13 mouse cellular contexts compared by ENCODE assay signal in the genomic region with DNA sequence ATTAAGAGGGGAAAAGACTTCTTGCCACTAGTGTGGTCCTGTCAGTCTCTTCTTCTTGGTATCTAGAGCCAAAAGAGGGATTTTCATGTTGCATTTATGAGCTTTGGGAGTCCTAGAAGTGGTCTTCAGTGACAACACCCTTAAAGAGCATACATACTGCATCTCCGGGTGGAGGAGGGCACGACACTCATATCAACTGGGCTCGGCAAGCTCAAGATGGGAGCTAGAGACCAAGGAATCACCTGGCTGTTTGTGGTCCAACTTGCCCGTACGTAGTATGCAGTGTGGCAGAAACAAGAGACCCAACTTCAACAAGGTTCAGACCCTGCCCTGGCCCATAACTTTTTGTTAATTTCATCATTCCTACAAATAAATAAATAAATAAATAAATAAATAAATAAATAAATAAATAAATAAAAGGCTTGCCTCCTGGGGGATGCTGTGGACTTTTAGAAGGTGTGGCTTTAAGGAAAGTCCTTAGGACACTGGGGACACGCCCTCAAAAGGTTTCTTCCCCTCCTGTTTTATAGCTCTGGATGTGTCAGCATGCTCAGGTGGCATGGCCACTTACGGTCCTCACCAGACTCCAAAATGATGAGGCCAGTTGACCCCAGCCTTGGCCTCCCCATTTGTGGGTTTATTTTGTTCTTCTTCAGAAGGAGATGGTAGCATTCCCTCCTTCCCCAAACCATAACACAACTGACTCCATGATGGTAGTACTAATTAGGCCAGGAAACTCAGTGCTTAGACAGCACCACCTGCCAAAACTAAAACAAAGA. TPM values are rescaled to one million over a fixed set of nuclear protein-coding genes. Genes with fewer than 3 reads are reported as not detected.
DNase-seq lines count a peak whose midpoint lies in the region; ATAC-seq lines count a peak whose summit lies in the region.
"Had no signal": no experiment of that assay in that cellular context is flagged by ENCODE, and none has a peak within 500 bp of the region (broad histone marks: within the 10 kb centered on the region; RNA-seq: fewer than 3 reads in every experiment).

No protein-coding gene starts in this region.

- H3K36me3 ChIP-seq in hindbrain, embryonic 11.5 days (ENCODE audit: control insufficient read depth, insufficient read depth, low read length) = no peaks in the 10 kb centered on the region
- H3K36me3 ChIP-seq in hindbrain, embryonic 12.5 days = no peaks in the 10 kb centered on the region
- H3K36me3 ChIP-seq in neural tube, embryonic 15.5 days = no peaks in the 10 kb centered on the region
- no peaks in the 10 kb centered on the region for H3K36me3 ChIP-seq in splenic B cell, adult 2 months (ENCODE audit: control insufficient read depth, insufficient read depth, low read length, poor library complexity, severe bottlenecking)
- H3K36me3 ChIP-seq: liver, embryonic 13.5 days had no signal

- no peak for ATAC-seq in hindbrain, embryonic 11.5 days (ENCODE audit: low FRiP score)
- ATAC-seq in hindbrain, embryonic 12.5 days (ENCODE audit: low FRiP score) = no peak
- ATAC-seq in neural tube, embryonic 15.5 days (ENCODE audit: low FRiP score) = no peak

- H3K9ac ChIP-seq in hindbrain, embryonic 11.5 days (ENCODE audit: low read depth, low read length) = no peak overlapping the region
- no peak overlapping the region for H3K9ac ChIP-seq in hindbrain, embryonic 12.5 days
- no peak overlapping the region for H3K9ac ChIP-seq in neural tube, embryonic 15.5 days (replicated peaks)
- H3K9ac ChIP-seq: liver, embryonic 13.5 days had no signal

- WGBS in hindbrain, embryonic 11.5 days = 70% methylated on average over 7 of the region's 7 CpGs
- WGBS in hindbrain, embryonic 12.5 days = 64% methylated on average over 7 of the region's 7 CpGs
- WGBS in neural tube, embryonic 15.5 days = 68% methylated on average over 7 of the region's 7 CpGs

- H3K27me3 ChIP-seq in hindbrain, embryonic 11.5 days (ENCODE audit: control insufficient read depth, insufficient read depth, low read length) = no peaks in the 10 kb centered on the region
- no peaks in the 10 kb centered on the region for H3K27me3 ChIP-seq in hindbrain, embryonic 12.5 days
- no peaks in the 10 kb centered on the region for H3K27me3 ChIP-seq in neural tube, embryonic 15.5 days (replicated peaks)
- no peaks in the 10 kb centered on the region for H3K27me3 ChIP-seq in splenic B cell, adult 2 months (ENCODE audit: control insufficient read depth, insufficient read depth, low read length, poor library complexity, severe bottlenecking)
- H3K27me3 ChIP-seq: liver, embryonic 13.5 days had no signal

- peaks cover 67% of the 10 kb centered on the region for H3K9me3 ChIP-seq in hindbrain, embryonic 11.5 days (ENCODE audit: control insufficient read depth, low read length)
- H3K9me3 ChIP-seq in hindbrain, embryonic 12.5 days (replicated peaks) = peaks cover 79% of the 10 kb centered on the region
- H3K9me3 ChIP-seq in neural tube, embryonic 15.5 days (replicated peaks) = peaks cover 52% of the 10 kb centered on the region

- peak; percentile 10 for DNase-seq in hindbrain, embryonic 11.5 days (ENCODE audit: low spot score)
- peak; percentile 19 for DNase-seq in neural tube, embryonic 10.5 days (ENCODE audit: extremely low spot score, low spot score)
- DNase-seq in embryo, embryonic 11 days = peak; percentile 1
- DNase-seq in splenic B cell, adult 2 months (ENCODE audit: low read depth, low spot score) = peak; percentile 11
- DNase-seq in c-Kit-positive CD71-positive TER-119-positive erythroid progenitor cells, embryonic 14.5 days (ENCODE audit: low spot score) = no peak
- no peak for DNase-seq in layer of hippocampus, adult 9-11 months
- DNase-seq: cerebellum, adult 18-20 months; liver, embryonic 13.5 days had no signal

- no peak overlapping the region for H3K4me3 ChIP-seq in hindbrain, embryonic 11.5 days (ENCODE audit: low read depth, low read length)
- no peak overlapping the region for H3K4me3 ChIP-seq in hindbrain, embryonic 12.5 days
- no peak overlapping the region for H3K4me3 ChIP-seq in neural tube, embryonic 15.5 days (replicated peaks)
- H3K4me3 ChIP-seq: liver, embryonic 13.5 days had no signal

- H3K4me2 ChIP-seq in hindbrain, embryonic 11.5 days (replicated peaks; ENCODE audit: low read depth, low read length) = no peak overlapping the region
- H3K4me2 ChIP-seq in hindbrain, embryonic 12.5 days (replicated peaks) = no peak overlapping the region
- H3K4me2 ChIP-seq in neural tube, embryonic 15.5 days = no peak overlapping the region
- H3K4me2 ChIP-seq: liver, embryonic 13.5 days had no signal

- H3K27ac ChIP-seq in hindbrain, embryonic 11.5 days (ENCODE audit: low read depth, low read length) = no peak overlapping the region
- no peak overlapping the region for H3K27ac ChIP-seq in hindbrain, embryonic 12.5 days
- H3K27ac ChIP-seq in neural tube, embryonic 15.5 days (replicated peaks) = no peak overlapping the region
- H3K27ac ChIP-seq: liver, embryonic 13.5 days; macrophage had no signal

- no peaks in the 10 kb centered on the region for H3K4me1 ChIP-seq in hindbrain, embryonic 11.5 days (replicated peaks; ENCODE audit: control insufficient read depth, insufficient read depth, low read length)
- H3K4me1 ChIP-seq in hindbrain, embryonic 12.5 days = no peaks in the 10 kb centered on the region
- no peaks in the 10 kb centered on the region for H3K4me1 ChIP-seq in neural tube, embryonic 15.5 days
- H3K4me1 ChIP-seq: liver, embryonic 13.5 days had no signal

RNA-seq across cellular contexts. Expression of gene Trpm8, which starts 20.2 kb away (rescaled TPM):
- not detected in 2 replicates for polyA plus RNA-seq in hindbrain, embryonic 11.5 days (2014; fragmentation: Nextera tagmentation; extraction: Ambion mirVana)
- polyA plus RNA-seq in hindbrain, embryonic 12.5 days (2016; fragmentation: Nextera tagmentation; extraction: Ambion mirVana) = not detected in 2 replicates
- polyA plus RNA-seq in neural tube, embryonic 15.5 days (2015; fragmentation: Nextera tagmentation; extraction: Ambion mirVana) = 0.11 and 0.14 TPM in 2 replicates
- polyA plus RNA-seq: large intestine, adult 2 months; liver, embryonic 13.5 days; macrophage; small intestine, adult 2 months had no signal

RNA-seq across cellular contexts. Expression of gene Hjurp, which starts 20.2 kb away (rescaled TPM):
- 126 and 136 TPM in 2 replicates for polyA plus RNA-seq in hindbrain, embryonic 11.5 days (2014; fragmentation: Nextera tagmentation; extraction: Ambion mirVana)
- 167 and 169 TPM in 2 replicates for polyA plus RNA-seq in hindbrain, embryonic 12.5 days (2016; fragmentation: Nextera tagmentation; extraction: Ambion mirVana)
- polyA plus RNA-seq in neural tube, embryonic 15.5 days (2015; fragmentation: Nextera tagmentation; extraction: Ambion mirVana) = 63.6 and 84.0 TPM in 2 replicates

Comparison
In these comparisons a context has a peak if more than half of its experiments do, and no peak if none do; other contexts are left out.
1. DNase-seq: peak in hindbrain, embryonic 11.5 days (single experiment), neural tube, embryonic 10.5 days (single experiment), embryo, embryonic 11 days (single experiment) and splenic B cell, adult 2 months (single experiment); none in c-Kit-positive CD71-positive TER-119-positive erythroid progenitor cells, embryonic 14.5 days (single experiment) and layer of hippocampus, adult 9-11 months (single experiment).